Mouse (Mus musculus): ENCODE results near the gene Zfp444. TPM values are rescaled to one million over a fixed set of nuclear protein-coding genes. Genes with fewer than 3 reads are reported as not detected.
A peak's percentile ranks its signal among the peaks of the same experiment; 100 is the strongest.
"Not testable (repeated sequence)": the region's sequence is repeated elsewhere in the genome, so short reads cannot be mapped to it uniquely, and the experiment has no call there.

The Zfp444 gene
- polyA plus RNA-seq, 1 experiment from 2014 or later, result 41.1 TPM

- H3K9ac ChIP-seq (replicated peaks; ENCODE audit: low read depth), result no peak overlapping the region
- no peak for ATAC-seq
These were observed 48.1 kb downstream of the Zfp444 start for GRCm38 (mm10) chr7:6220147-6220546.

GRCm38 (mm10) chr7:6221978-6222377 lies 50.0 kb downstream of the Zfp444 start, which contains the start of gene Zscan5b:
Gene Zscan5b (plus strand): TSS chr7:6222278.
- H3K9ac ChIP-seq (replicated peaks; ENCODE audit: low read depth), result no peak within 1 kb of the TSS
- H3K36me3 ChIP-seq (ENCODE audit: insufficient read depth, low read length), result no peaks in the 10 kb centered on the region
- H3K27ac ChIP-seq (ENCODE audit: low read length), result no peak within 1 kb of the TSS
- no peak for DNase-seq (ENCODE audit: low spot score)
- ATAC-seq, result no peak
- no peaks in the 10 kb centered on the region for H3K9me3 ChIP-seq (ENCODE audit: low read length)
- 92% methylated on average over 12 of the region's 12 CpGs for WGBS
- no peak within 1 kb of the TSS for H3K4me2 ChIP-seq (replicated peaks; ENCODE audit: low read depth, low read length)
- H3K4me3 ChIP-seq (ENCODE audit: low read depth, low read length), result no peak within 1 kb of the TSS
- H3K4me1 ChIP-seq (ENCODE audit: insufficient read depth, low read depth, low read length), result no peaks in the 10 kb centered on the region
- TF ChIP-seq CTCF (IDR thresholded peaks at IDR 0.05) (no peak), EP300 (IDR thresholded peaks at IDR 0.05) (no peak)
- H3K27me3 ChIP-seq (replicated peaks; ENCODE audit: insufficient read depth, low read length), result no peaks in the 10 kb centered on the region

More at GRCm38 (mm10) chr7:6220147-6220546, 48.1 kb downstream of the Zfp444 start:
- 51% methylated on average over 3 of the region's 3 CpGs for WGBS
- Histone ChIP-seq H3K36me3 (ENCODE audit: insufficient read depth, low read length) (no peaks in the 10 kb centered on the region), H3K27me3 (replicated peaks; ENCODE audit: insufficient read depth, low read length) (no peaks in the 10 kb centered on the region), H3K4me2 (replicated peaks; ENCODE audit: low read depth, low read length) (no peak overlapping the region), H3K4me1 (ENCODE audit: insufficient read depth, low read depth, low read length) (no peaks in the 10 kb centered on the region), H3K27ac (ENCODE audit: low read length) (no peak overlapping the region), H3K4me3 (ENCODE audit: low read depth, low read length) (no peak overlapping the region), H3K9me3 (ENCODE audit: low read length) (no peaks in the 10 kb centered on the region)
- TF ChIP-seq EP300 (IDR thresholded peaks at IDR 0.05) (no peak), CTCF (IDR thresholded peaks at IDR 0.05) (no peak)
- DNase-seq (ENCODE audit: low spot score), result no peak

- ATAC-seq; H3K4me2 ChIP-seq (replicated peaks; ENCODE audit: low read depth, low read length); DNase-seq (ENCODE audit: low spot score); H3K9me3 ChIP-seq (ENCODE audit: low read length); H3K27ac ChIP-seq (ENCODE audit: low read length); H3K9ac ChIP-seq (replicated peaks; ENCODE audit: low read depth); H3K27me3 ChIP-seq (replicated peaks; ENCODE audit: insufficient read depth, low read length); H3K4me3 ChIP-seq (ENCODE audit: low read depth, low read length); H3K36me3 ChIP-seq (ENCODE audit: insufficient read depth, low read length); H3K4me1 ChIP-seq (ENCODE audit: insufficient read depth, low read depth, low read length): not testable (repeated sequence)
- WGBS, result 54% methylated on average over 8 of the region's 8 CpGs
These were observed 56.5 kb downstream of the Zfp444 start for GRCm38 (mm10) chr7:6228491-6228890.

GRCm38 (mm10) chr7:6239787-6240186 lies 67.8 kb downstream of the Zfp444 start:
- WGBS, result 50% methylated on average over 11 of the region's 11 CpGs
- no peak overlapping the region for H3K9ac ChIP-seq (replicated peaks; ENCODE audit: low read depth)
- H3K4me2 ChIP-seq (replicated peaks; ENCODE audit: low read depth, low read length), result no peak overlapping the region
- no peak for TF ChIP-seq CTCF (IDR thresholded peaks at IDR 0.05)
- TF ChIP-seq EP300 (IDR thresholded peaks at IDR 0.05), result no peak
- DNase-seq (ENCODE audit: low spot score) (no peak), ATAC-seq (no peak)
- no peaks in the 10 kb centered on the region for H3K4me1 ChIP-seq (ENCODE audit: insufficient read depth, low read depth, low read length)
- no peak overlapping the region for H3K27ac ChIP-seq (ENCODE audit: low read length)
- no peak overlapping the region for H3K4me3 ChIP-seq (ENCODE audit: low read depth, low read length)
- no peaks in the 10 kb centered on the region for H3K27me3 ChIP-seq (replicated peaks; ENCODE audit: insufficient read depth, low read length)
- no peaks in the 10 kb centered on the region for H3K9me3 ChIP-seq (ENCODE audit: low read length)
- no peaks in the 10 kb centered on the region for H3K36me3 ChIP-seq (ENCODE audit: insufficient read depth, low read length)

- not testable (repeated sequence) for H3K9me3 ChIP-seq (ENCODE audit: low read length); H3K4me2 ChIP-seq (replicated peaks; ENCODE audit: low read depth, low read length); H3K4me1 ChIP-seq (ENCODE audit: insufficient read depth, low read depth, low read length); H3K27ac ChIP-seq (ENCODE audit: low read length); ATAC-seq; H3K9ac ChIP-seq (replicated peaks; ENCODE audit: low read depth); H3K4me3 ChIP-seq (ENCODE audit: low read depth, low read length); H3K27me3 ChIP-seq (replicated peaks; ENCODE audit: insufficient read depth, low read length); H3K36me3 ChIP-seq (ENCODE audit: insufficient read depth, low read length)
- 16% methylated on average over 1 of the region's 1 CpGs for WGBS
- DNase-seq (ENCODE audit: low spot score), result peak; percentile 30
- peak; percentile 67 for TF ChIP-seq CTCF (IDR thresholded peaks at IDR 0.05)
These were observed 68.9 kb downstream of the Zfp444 start for GRCm38 (mm10) chr7:6240841-6241425.

Other genes starting within 250 kb of the Zfp444 start
- gene Vmn1r65, start 161.2 kb upstream of the Zfp444 start, polyA plus RNA-seq (2015; fragmentation: Nextera tagmentation; extraction: Ambion mirVana), result not detected in 2 replicates
- not detected in 2 replicates for gene Nlrp4c, start 127.1 kb upstream of the Zfp444 start, polyA plus RNA-seq (2015; fragmentation: Nextera tagmentation; extraction: Ambion mirVana)
- gene Zfp787, start 16.2 kb upstream of the Zfp444 start, polyA plus RNA-seq (2015; fragmentation: Nextera tagmentation; extraction: Ambion mirVana), result 29.5 and 47.4 TPM in 2 replicates
- not detected in 2 replicates for gene Galp, start 24.9 kb downstream of the Zfp444 start, polyA plus RNA-seq (2015; fragmentation: Nextera tagmentation; extraction: Ambion mirVana)
- gene Zscan5b, start 50.1 kb downstream of the Zfp444 start, polyA plus RNA-seq (2015; fragmentation: Nextera tagmentation; extraction: Ambion mirVana), result not detected in 2 replicates
- not detected in 2 replicates for gene Epp13, start 80.5 kb downstream of the Zfp444 start, polyA plus RNA-seq (2015; fragmentation: Nextera tagmentation; extraction: Ambion mirVana)
- 4.7 and 5.5 TPM in 2 replicates for gene Zfp667, start 114.4 kb downstream of the Zfp444 start, polyA plus RNA-seq (2015; fragmentation: Nextera tagmentation; extraction: Ambion mirVana)
- 2.8 and 4.0 TPM in 2 replicates for gene Zfp583, start 159.1 kb downstream of the Zfp444 start, polyA plus RNA-seq (2015; fragmentation: Nextera tagmentation; extraction: Ambion mirVana)
- 0.18 and 0.21 TPM in 2 replicates for gene Gm3854, start 171.5 kb downstream of the Zfp444 start, polyA plus RNA-seq (2015; fragmentation: Nextera tagmentation; extraction: Ambion mirVana)
- 1.6 and 2.5 TPM in 2 replicates for gene Zfp78, start 191.1 kb downstream of the Zfp444 start, polyA plus RNA-seq (2015; fragmentation: Nextera tagmentation; extraction: Ambion mirVana)
- gene Zfp28, start 211.1 kb downstream of the Zfp444 start, polyA plus RNA-seq (2015; fragmentation: Nextera tagmentation; extraction: Ambion mirVana), result 5.0 and 5.3 TPM in 2 replicates
- not detected in 2 replicates for gene Smim17, start 226.5 kb downstream of the Zfp444 start, polyA plus RNA-seq (2015; fragmentation: Nextera tagmentation; extraction: Ambion mirVana)
- not detected in 2 replicates for gene Gm20715, start 238.1 kb downstream of the Zfp444 start, polyA plus RNA-seq (2015; fragmentation: Nextera tagmentation; extraction: Ambion mirVana)

Measured in lung, postnatal 0 days (tissue).